Mouse (Mus musculus) CD4-positive, CD25-positive, alpha-beta regulatory T cell, adult 2 months (primary cell): ENCODE results near the gene 0610010F05Rik.
"Not testable (repeated sequence)": the region's sequence is repeated elsewhere in the genome, so short reads cannot be mapped to it uniquely, and the experiment has no call there.

Source experiments
- DNase-seq: peaks from one replicate; pipeline ENCODE4 v3.0.0-alpha.2; 2012; ENCODE audit warnings: low read depth, low spot score

The 0610010F05Rik gene

GRCm38 (mm10) chr11:23632945-23633878 lies at the start of gene 0610010F05Rik:
Gene 0610010F05Rik, minus strand, starts transcription at chr11:23633639.
- peak; percentile 94 for DNase-seq

- no peak for DNase-seq
These were observed 49.1 kb upstream of the 0610010F05Rik start for GRCm38 (mm10) chr11:23682561-23682960.

- DNase-seq = no peak
These were observed 47.1 kb upstream of the 0610010F05Rik start for GRCm38 (mm10) chr11:23680435-23680950.

- peak; percentile 87 for DNase-seq
These were observed 45.7 kb upstream of the 0610010F05Rik start for GRCm38 (mm10) chr11:23679044-23679642.

- no peak for DNase-seq
These were observed 42.7 kb upstream of the 0610010F05Rik start for GRCm38 (mm10) chr11:23676100-23676499.

- DNase-seq = no peak
These were observed 38.9 kb upstream of the 0610010F05Rik start for GRCm38 (mm10) chr11:23672256-23672749.

- DNase-seq = peak; percentile 39
These were observed 33.7 kb upstream of the 0610010F05Rik start for GRCm38 (mm10) chr11:23667128-23667527.

- no peak for DNase-seq
These were observed 33.1 kb upstream of the 0610010F05Rik start for GRCm38 (mm10) chr11:23666526-23666925.

GRCm38 (mm10) chr11:23665798-23666501 lies 32.5 kb upstream of the 0610010F05Rik start, which contains the start of gene Pex13:
Gene Pex13, minus strand, starts transcription at chr11:23665959.
- peak; percentile 91 for DNase-seq

GRCm38 (mm10) chr11:23665311-23665786 lies 31.9 kb upstream of the 0610010F05Rik start, which contains the start of gene Pus10:
Gene Pus10, plus strand, starts transcription at chr11:23665674.
- no peak for DNase-seq

- DNase-seq = no peak
These were observed 30.8 kb upstream of the 0610010F05Rik start for GRCm38 (mm10) chr11:23664232-23664631.

- DNase-seq = no peak
These were observed 24.4 kb upstream of the 0610010F05Rik start for GRCm38 (mm10) chr11:23657791-23658190.

- DNase-seq = no peak
These were observed 20.2 kb upstream of the 0610010F05Rik start for GRCm38 (mm10) chr11:23653666-23654065.

GRCm38 (mm10) chr11:23647835-23648234 lies 14.4 kb upstream of the 0610010F05Rik start:
- no peak for DNase-seq

- DNase-seq = no peak
These were observed 14.0 kb upstream of the 0610010F05Rik start for GRCm38 (mm10) chr11:23647431-23647830.

- DNase-seq = peak; percentile 1
These were observed 1.1 kb upstream of the 0610010F05Rik start for GRCm38 (mm10) chr11:23634573-23634972.

GRCm38 (mm10) chr11:23633879-23634215 lies 408 bp upstream of the 0610010F05Rik start:
- DNase-seq = no peak

- DNase-seq = peak; percentile 18
These were observed 2.8 kb downstream of the 0610010F05Rik start for GRCm38 (mm10) chr11:23630664-23631063.

GRCm38 (mm10) chr11:23618995-23619394 lies 14.4 kb downstream of the 0610010F05Rik start:
- DNase-seq = no peak

GRCm38 (mm10) chr11:23614546-23614945 lies 18.9 kb downstream of the 0610010F05Rik start:
- no peak for DNase-seq

GRCm38 (mm10) chr11:23607291-23607690 lies 26.1 kb downstream of the 0610010F05Rik start:
- DNase-seq = not testable (repeated sequence)
